Mouse (Mus musculus): Measurements from ENCODE around the gene Rassf2. TPM values are rescaled to one million over a fixed set of nuclear protein-coding genes. Genes with fewer than 3 reads are reported as not detected.

Gene Rassf2
- polyA plus RNA-seq, 2 experiments = 1.2 to 1.9 TPM

GRCm38 (mm10) chr2:131971098-131971497 lies 59.0 kb downstream of the Rassf2 start:
- TF ChIP-seq CTCF (IDR thresholded peaks at IDR 0.05; ENCODE audit: low read depth) (no peak), EP300 (IDR thresholded peaks at IDR 0.05; ENCODE audit: low read depth) (no peak)
- Histone ChIP-seq H3K36me3 (replicated peaks; ENCODE audit: control insufficient read depth, insufficient read depth, low read depth) (no peaks in the 10 kb centered on the region), H3K4me2 (ENCODE audit: low read depth) (no peak overlapping the region), H3K4me1 (replicated peaks; ENCODE audit: control insufficient read depth in 2 of 2, insufficient read depth in 2 of 2, low read length in 1 of 2) (no peaks in the 10 kb centered on the region), H3K27ac (no peak overlapping the region), H3K9ac (replicated peaks) (no peak overlapping the region), H3K27me3 (ENCODE audit: control insufficient read depth, insufficient read depth, low read length) (no peaks in the 10 kb centered on the region), H3K9me3 (ENCODE audit: control insufficient read depth, low read length) (no peaks in the 10 kb centered on the region), H3K4me3 (ENCODE audit: insufficient read depth in 1 of 2, low read depth in 2 of 2, low read length in 2 of 2) (no peak overlapping the region)
- ATAC-seq (ENCODE audit: insufficient read depth) (no peak), DNase-seq (ENCODE audit: low read depth in 3 of 3, low spot score in 3 of 3) (no peak)
- WGBS (ENCODE audit: insufficient replicate concordance) = 55% methylated on average over 4 of the region's 4 CpGs

- H3K36me3 ChIP-seq (replicated peaks; ENCODE audit: control insufficient read depth, insufficient read depth, low read depth) = no peaks in the 10 kb centered on the region
- no peaks in the 10 kb centered on the region for H3K27me3 ChIP-seq (ENCODE audit: control insufficient read depth, insufficient read depth, low read length)
- H3K27ac ChIP-seq = no peak overlapping the region
- DNase-seq (ENCODE audit: low read depth in 3 of 3, low spot score in 3 of 3) = no peak
- H3K4me3 ChIP-seq (ENCODE audit: insufficient read depth in 1 of 2, low read depth in 2 of 2, low read length in 2 of 2) = no peak overlapping the region
- no peak overlapping the region for H3K4me2 ChIP-seq (ENCODE audit: low read depth)
- no peaks in the 10 kb centered on the region for H3K4me1 ChIP-seq (replicated peaks; ENCODE audit: control insufficient read depth in 2 of 2, insufficient read depth in 2 of 2, low read length in 1 of 2)
- TF ChIP-seq EP300 (IDR thresholded peaks at IDR 0.05; ENCODE audit: low read depth) = no peak
- no peak for TF ChIP-seq CTCF (IDR thresholded peaks at IDR 0.05; ENCODE audit: low read depth)
- WGBS (ENCODE audit: insufficient replicate concordance) = 72% methylated on average over 2 of the region's 2 CpGs
- H3K9ac ChIP-seq (replicated peaks) = no peak overlapping the region
- ATAC-seq (ENCODE audit: insufficient read depth) = no peak
- H3K9me3 ChIP-seq (ENCODE audit: control insufficient read depth, low read length) = no peaks in the 10 kb centered on the region
These were observed 59.5 kb downstream of the Rassf2 start for GRCm38 (mm10) chr2:131970597-131970996.

DNA sequence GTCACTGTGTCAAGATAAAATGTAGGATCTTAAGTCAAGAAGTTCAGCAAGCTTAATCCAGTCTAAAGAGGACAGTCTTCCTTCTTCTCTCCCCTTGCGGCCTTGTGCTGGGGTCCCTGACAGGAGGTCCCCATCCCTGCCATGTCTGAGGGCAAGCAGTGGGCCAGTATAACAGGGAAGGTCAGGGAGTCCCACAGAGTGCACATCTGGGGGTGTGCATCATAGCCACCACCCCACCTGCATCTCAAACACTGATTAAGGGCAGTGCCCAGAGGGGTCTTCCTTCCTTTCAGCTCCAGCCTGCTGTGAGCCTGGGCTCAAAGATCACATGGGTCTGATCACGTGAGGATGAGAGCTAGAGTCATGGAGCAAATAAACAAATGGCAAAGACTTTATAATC lies 68.4 kb downstream of the Rassf2 start:
- no peak for DNase-seq (ENCODE audit: low read depth in 3 of 3, low spot score in 3 of 3)
- Histone ChIP-seq H3K27ac (no peak overlapping the region), H3K9ac (replicated peaks) (no peak overlapping the region), H3K4me1 (replicated peaks; ENCODE audit: control insufficient read depth in 2 of 2, insufficient read depth in 2 of 2, low read length in 1 of 2) (no peaks in the 10 kb centered on the region), H3K4me2 (ENCODE audit: low read depth) (no peak overlapping the region), H3K27me3 (ENCODE audit: control insufficient read depth, insufficient read depth, low read length) (no peaks in the 10 kb centered on the region), H3K36me3 (replicated peaks; ENCODE audit: control insufficient read depth, insufficient read depth, low read depth) (no peaks in the 10 kb centered on the region), H3K9me3 (ENCODE audit: control insufficient read depth, low read length) (no peaks in the 10 kb centered on the region), H3K4me3 (ENCODE audit: insufficient read depth in 1 of 2, low read depth in 2 of 2, low read length in 2 of 2) (no peak overlapping the region)
- ATAC-seq (ENCODE audit: insufficient read depth) = no peak
- TF ChIP-seq EP300 (IDR thresholded peaks at IDR 0.05; ENCODE audit: low read depth) (no peak), CTCF (IDR thresholded peaks at IDR 0.05; ENCODE audit: low read depth) (no peak)
- WGBS (ENCODE audit: insufficient replicate concordance) = 38% methylated on average over 2 of the region's 2 CpGs

DNA sequence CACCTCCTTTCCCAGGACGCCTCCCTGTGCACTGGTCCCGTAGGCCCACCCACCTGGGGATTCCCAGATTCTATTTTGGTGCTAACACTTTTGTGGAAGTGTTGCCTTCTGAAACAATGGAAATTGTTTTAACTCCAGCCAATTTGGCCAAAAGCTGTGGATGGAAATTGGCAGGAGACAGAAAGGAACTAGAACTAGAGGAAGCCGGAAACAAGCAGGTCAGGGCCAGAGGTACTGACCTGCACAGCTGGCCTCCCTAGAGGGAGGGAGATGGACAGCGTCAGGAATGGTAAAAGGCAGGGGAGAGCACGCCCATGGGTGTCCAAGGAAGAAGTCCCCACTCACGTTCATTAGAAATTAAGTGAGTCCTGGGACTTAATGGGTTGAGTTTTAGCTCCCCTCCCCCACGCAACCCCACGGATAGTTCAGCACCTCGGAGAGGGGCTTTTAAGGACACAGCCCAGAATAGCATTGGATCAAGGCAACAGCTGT lies 72.3 kb downstream of the Rassf2 start:
- H3K36me3 ChIP-seq (replicated peaks; ENCODE audit: control insufficient read depth, insufficient read depth, low read depth) = no peaks in the 10 kb centered on the region
- H3K27me3 ChIP-seq (ENCODE audit: control insufficient read depth, insufficient read depth, low read length) = peaks cover 16% of the 10 kb centered on the region
- DNase-seq (ENCODE audit: low read depth in 3 of 3, low spot score in 3 of 3) (no peak), ATAC-seq (ENCODE audit: insufficient read depth) (no peak)
- no peak for TF ChIP-seq CTCF (IDR thresholded peaks at IDR 0.05; ENCODE audit: low read depth)
- no peak for TF ChIP-seq EP300 (IDR thresholded peaks at IDR 0.05; ENCODE audit: low read depth)
- no peak overlapping the region for H3K27ac ChIP-seq
- WGBS (ENCODE audit: insufficient replicate concordance) = 49% methylated on average over 9 of the region's 9 CpGs
- H3K4me2 ChIP-seq (ENCODE audit: low read depth) = no peak overlapping the region
- H3K4me1 ChIP-seq (replicated peaks; ENCODE audit: control insufficient read depth in 2 of 2, insufficient read depth in 2 of 2, low read length in 1 of 2) = peaks cover 0 to 6% of the 10 kb centered on the region in 2 experiments; a peak in 2 of 4 replicates
- no peaks in the 10 kb centered on the region for H3K9me3 ChIP-seq (ENCODE audit: control insufficient read depth, low read length)
- H3K4me3 ChIP-seq (ENCODE audit: insufficient read depth in 1 of 2, low read depth in 2 of 2, low read length in 2 of 2) = no peak overlapping the region
- H3K9ac ChIP-seq (replicated peaks) = no peak overlapping the region

GRCm38 (mm10) chr2:131956336-131957256 lies 73.5 kb downstream of the Rassf2 start:
- DNase-seq (ENCODE audit: low read depth in 3 of 3, low spot score in 3 of 3) = no peak
- 64% methylated on average over 7 of the region's 7 CpGs for WGBS (ENCODE audit: insufficient replicate concordance)
- no peak for ATAC-seq (ENCODE audit: insufficient read depth)
- Histone ChIP-seq H3K27me3 (ENCODE audit: control insufficient read depth, insufficient read depth, low read length) (peaks cover 20% of the 10 kb centered on the region), H3K36me3 (replicated peaks; ENCODE audit: control insufficient read depth, insufficient read depth, low read depth) (no peaks in the 10 kb centered on the region), H3K4me1 (replicated peaks; ENCODE audit: control insufficient read depth in 2 of 2, insufficient read depth in 2 of 2, low read length in 1 of 2) (peaks cover 0 to 6% of the 10 kb centered on the region in 2 experiments; a peak in 2 of 4 replicates), H3K4me3 (ENCODE audit: insufficient read depth in 1 of 2, low read depth in 2 of 2, low read length in 2 of 2) (no peak overlapping the region), H3K4me2 (ENCODE audit: low read depth) (no peak overlapping the region), H3K9ac (replicated peaks) (no peak overlapping the region), H3K27ac (no peak overlapping the region), H3K9me3 (ENCODE audit: control insufficient read depth, low read length) (no peaks in the 10 kb centered on the region)
- TF ChIP-seq CTCF (IDR thresholded peaks at IDR 0.05; ENCODE audit: low read depth) = no peak
- TF ChIP-seq EP300 (IDR thresholded peaks at IDR 0.05; ENCODE audit: low read depth) = no peak
